Mouse (Mus musculus) liver, postnatal 0 days (tissue): ENCODE data around the gene Lamb2. TPM values are rescaled to one million over a fixed set of nuclear protein-coding genes. Genes with fewer than 3 reads are reported as not detected.
A peak's percentile ranks its signal among the peaks of the same experiment; 100 is the strongest.

Experiments
- ATAC-seq: fragments of 200-750 bp; cut with Nextera tagmentation; 2 replicates; pipeline ENCODE4 v1.8.0; 2017; ENCODE audit warnings: mild to moderate bottlenecking, moderate library complexity
- DNase-seq: peaks from one replicate; pipeline ENCODE4 v3.0.0-alpha.2; 2016
- H3K27ac ChIP-seq: fragments of 300-500 bp; sonication (generic); 2 replicates; pipeline ENCODE4 v1.5.1; 2014; ENCODE audit warnings: antibody characterized with exemption, moderate library complexity, mild to moderate bottlenecking, low read depth
- H3K27me3 ChIP-seq: fragments of 300-500 bp; sonication (generic); 2 replicates; pipeline ENCODE4 v1.6.1; 2014; ENCODE audit warnings: low read length, control low read depth, mixed read lengths; ENCODE audit not compliant: insufficient read depth
- H3K36me3 ChIP-seq: fragments of 300-500 bp; sonication (generic); replicated peaks from 2 replicates; pipeline ENCODE4 v1.6.1; 2014; ENCODE audit warnings: mild to moderate bottlenecking, control low read depth, low read length, moderate library complexity, mixed read lengths; ENCODE audit not compliant: insufficient read depth
- H3K4me1 ChIP-seq: fragments of 300-500 bp; sonication (generic); 2 replicates; pipeline ENCODE4 v1.6.1; 2014; ENCODE audit warnings: antibody characterized with exemption, mild to moderate bottlenecking, control low read depth; ENCODE audit not compliant: insufficient read depth
- H3K4me2 ChIP-seq: fragments of 300-500 bp; sonication (generic); 2 replicates; pipeline ENCODE4 v1.6.1; 2014; ENCODE audit warnings: low read depth, mild to moderate bottlenecking, low read length, moderate library complexity, mixed read lengths
- H3K4me3 ChIP-seq: fragments of 300-500 bp; sonication (generic); 2 replicates; pipeline ENCODE4 v1.5.1; 2014; ENCODE audit warnings: low read depth, low read length
- H3K9ac ChIP-seq: fragments of 300-500 bp; sonication (generic); replicated peaks from 2 replicates; pipeline ENCODE4 v1.6.1; 2014; ENCODE audit warnings: mild to moderate bottlenecking, moderate library complexity
- H3K9me3 ChIP-seq: fragments of 300-500 bp; sonication (generic); 2 replicates; pipeline ENCODE4 v1.6.1; 2016; ENCODE audit warnings: mild to moderate bottlenecking, control low read depth, low read length, mixed read lengths
- CTCF ChIP-seq: sonication (generic); IDR thresholded peaks from 2 replicates; pipeline ENCODE4 v1.5.1; 2016; ENCODE audit warnings: antibody characterized with exemption, low read depth
- EP300 ChIP-seq: IDR thresholded peaks from 2 replicates; pipeline ENCODE4 v1.6.1; 2016; ENCODE audit warnings: antibody characterized with exemption, low read depth, mild to moderate bottlenecking
- WGBS: fragments of 180-500 bp; shearing (Covaris S2); extraction: QIAGEN DNeasy Blood & Tissue Kit; methylation state at CpG from one replicate; pipeline ENCODE4 v1.1.7; 2014; ENCODE audit not compliant: insufficient replicate concordance; 5-methylcytosine and 5-hydroxymethylcytosine counted together
- polyA plus RNA-seq: library from polyadenylated mRNA; unstranded; fragments of >200 nt; fragmentation: Nextera tagmentation; extraction: Ambion mirVana; gene quantifications from 2 replicates; pipeline ENCODE4 v1.2.1, GENCODE M21; 2015

Gene Lamb2
- polyA plus RNA-seq, 1 experiment from 2014 or later, result 3.9 TPM

DNA sequence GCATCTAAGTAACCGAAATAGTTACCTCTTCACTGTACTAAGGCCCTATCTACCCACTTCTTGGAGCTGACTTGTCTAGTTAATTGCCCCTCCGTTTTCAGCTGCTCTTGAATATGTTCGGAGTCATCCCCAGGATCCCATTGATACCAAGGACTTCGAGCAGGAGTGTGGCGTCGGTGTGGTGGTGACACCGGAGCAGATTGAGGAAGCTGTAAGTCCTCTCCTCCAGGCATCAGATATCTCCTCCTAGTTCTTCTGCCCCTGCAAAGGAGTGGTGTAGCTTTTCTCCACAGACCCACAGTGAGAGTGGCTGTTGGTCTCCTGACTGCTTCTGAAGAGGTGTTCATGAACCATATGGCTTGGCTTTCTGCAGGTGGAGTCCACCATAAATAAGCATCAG is 29.2 kb downstream of the Lamb2 start:
- Histone ChIP-seq H3K9me3 (no peaks in the 10 kb centered on the region), H3K4me2 (peak overlapping the region; percentile 86), H3K36me3 (peaks cover 38% of the 10 kb centered on the region), H3K9ac (peak overlapping the region; percentile 72), H3K27ac (peak overlapping the region; percentile 88; the same call in 1 of the 2 replicates), H3K4me1 (peaks cover 14% of the 10 kb centered on the region), H3K4me3 (peak overlapping the region; percentile 61), H3K27me3 (no peaks in the 10 kb centered on the region)
- ATAC-seq (no peak), DNase-seq (no peak)
- WGBS, result 70% methylated on average over 7 of the region's 7 CpGs
- TF ChIP-seq CTCF (no peak), EP300 (no peak)

- H3K36me3 ChIP-seq, result peaks cover 51% of the 10 kb centered on the region
- H3K4me2 ChIP-seq, result peak within 1 kb of the TSS; percentile 84
- H3K4me1 ChIP-seq, result peaks cover 17% of the 10 kb centered on the region
- H3K27me3 ChIP-seq, result no peaks in the 10 kb centered on the region
- H3K9me3 ChIP-seq, result no peaks in the 10 kb centered on the region
- WGBS, result 2% methylated on average over 55 of the region's 55 CpGs
- ATAC-seq (peak; percentile 91), DNase-seq (peak; percentile 95)
- H3K27ac ChIP-seq, result peak within 1 kb of the TSS; percentile 100
- peak within 1 kb of the TSS; percentile 97 for H3K9ac ChIP-seq
- H3K4me3 ChIP-seq, result peak within 1 kb of the TSS; percentile 99
- TF ChIP-seq EP300 (peak; percentile 91), CTCF (peak; percentile 13; the same call in 1 of the 2 replicates)
Measured at GRCm38 (mm10) chr9:108516380-108517251, 37.1 kb downstream of the Lamb2 start, which contains the start of gene Qrich1. TSS of gene Qrich1 (plus strand) at chr9:108516806.

DNA sequence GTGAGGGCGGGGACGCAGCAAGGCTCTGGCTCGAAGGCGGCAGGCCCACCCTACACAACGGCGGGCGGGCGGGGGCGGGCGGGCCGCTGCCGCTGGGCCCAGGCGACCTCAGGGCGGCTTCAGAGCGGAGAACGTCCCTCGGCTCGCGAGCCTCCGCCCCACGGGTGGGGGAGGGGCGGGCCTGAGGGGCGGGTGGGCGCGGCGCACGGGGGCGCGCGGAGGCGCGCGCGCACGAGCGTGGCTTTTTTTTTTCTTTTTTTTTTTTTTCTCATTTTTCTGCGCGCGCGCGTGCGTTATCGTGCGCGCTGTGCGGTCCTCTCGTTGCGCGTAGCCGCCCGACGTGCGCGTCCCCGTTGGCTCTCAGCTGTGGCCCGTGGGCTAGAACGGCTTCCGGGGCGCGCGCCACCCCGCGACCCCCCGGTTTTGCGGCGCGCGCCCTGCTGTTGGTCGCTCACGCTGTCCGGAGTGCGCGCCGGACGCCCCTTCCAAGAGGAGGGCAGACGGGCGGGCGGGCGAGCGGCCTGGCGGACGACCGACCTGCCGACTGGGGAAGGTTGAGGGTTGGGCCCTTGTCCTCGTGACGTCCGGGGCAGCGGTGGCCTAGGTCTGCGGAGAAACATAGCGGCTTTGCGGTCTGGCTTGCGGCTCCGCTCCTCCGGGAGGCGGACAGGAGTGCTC is 37.9 kb downstream of the Lamb2 start:
- Histone ChIP-seq H3K9ac (peak overlapping the region; percentile 97), H3K4me3 (peak overlapping the region; percentile 99), H3K27ac (peak overlapping the region; percentile 100), H3K27me3 (no peaks in the 10 kb centered on the region), H3K4me1 (peaks cover 17% of the 10 kb centered on the region), H3K4me2 (peak overlapping the region; percentile 84), H3K9me3 (no peaks in the 10 kb centered on the region), H3K36me3 (peaks cover 47% of the 10 kb centered on the region)
- WGBS, result 1% methylated on average over 72 of the region's 95 CpGs
- TF ChIP-seq CTCF (no peak), EP300 (no peak)
- peak; percentile 88 for DNase-seq
- ATAC-seq, result peak; percentile 82

- Histone ChIP-seq H3K4me2 (peak overlapping the region; percentile 84), H3K4me1 (peaks cover 17% of the 10 kb centered on the region), H3K27me3 (no peaks in the 10 kb centered on the region), H3K9ac (peak overlapping the region; percentile 97), H3K27ac (peak overlapping the region; percentile 100), H3K36me3 (peaks cover 42% of the 10 kb centered on the region), H3K4me3 (peak overlapping the region; percentile 99), H3K9me3 (no peaks in the 10 kb centered on the region)
- no peak for DNase-seq
- peak; percentile 17 for ATAC-seq
- WGBS, result under 1% methylated on average over 13 of the region's 13 CpGs
- TF ChIP-seq CTCF (0 out of 2 replicates have a peak, but pooled peaks have one; percentile 6), EP300 (no peak)
Measured at GRCm38 (mm10) chr9:108517931-108518332, 38.4 kb downstream of the Lamb2 start.

- no peak for DNase-seq
- no peak overlapping the region for H3K27ac ChIP-seq
- peaks cover 14% of the 10 kb centered on the region; the same call in 1 of the 2 replicates for H3K4me1 ChIP-seq
- 71% methylated on average over 2 of the region's 2 CpGs for WGBS
- H3K4me2 ChIP-seq, result no peak overlapping the region
- ATAC-seq, result no peak
- H3K4me3 ChIP-seq, result no peak overlapping the region
- H3K36me3 ChIP-seq, result peaks cover 19% of the 10 kb centered on the region
- TF ChIP-seq EP300, result no peak
- no peak for TF ChIP-seq CTCF
- H3K9ac ChIP-seq, result no peak overlapping the region
- no peaks in the 10 kb centered on the region for H3K27me3 ChIP-seq
- H3K9me3 ChIP-seq, result no peaks in the 10 kb centered on the region
Measured at GRCm38 (mm10) chr9:108521604-108522003, 42.1 kb downstream of the Lamb2 start.

- DNase-seq, result no peak
- Histone ChIP-seq H3K4me3 (no peak overlapping the region), H3K9me3 (no peaks in the 10 kb centered on the region), H3K4me2 (no peak overlapping the region), H3K36me3 (peaks cover 25% of the 10 kb centered on the region), H3K9ac (no peak overlapping the region), H3K27me3 (no peaks in the 10 kb centered on the region), H3K4me1 (peaks cover 14% of the 10 kb centered on the region; the same call in 1 of the 2 replicates), H3K27ac (no peak overlapping the region)
- no peak for TF ChIP-seq EP300
- TF ChIP-seq CTCF, result no peak
- ATAC-seq, result no peak
- WGBS, result 96% methylated on average over 4 of the region's 4 CpGs
Measured at GRCm38 (mm10) chr9:108523341-108523740, 43.8 kb downstream of the Lamb2 start.
